Mouse (Mus musculus) G1E (cell line): ENCODE measurements around the gene Acot4.

Experiments used
- CTCF ChIP-seq: IDR thresholded peaks from 2 replicates; pipeline ENCODE4 v1.5.1; 2012; ENCODE audit warnings: low read depth, low read length, inconsistent platforms, mixed read lengths
- TAL1 ChIP-seq: conservative IDR thresholded peaks from 2 replicates; pipeline ENCODE4 v1.6.1; 2012; ENCODE audit warnings: low read depth, low read length, inconsistent platforms, mixed read lengths

DNA sequence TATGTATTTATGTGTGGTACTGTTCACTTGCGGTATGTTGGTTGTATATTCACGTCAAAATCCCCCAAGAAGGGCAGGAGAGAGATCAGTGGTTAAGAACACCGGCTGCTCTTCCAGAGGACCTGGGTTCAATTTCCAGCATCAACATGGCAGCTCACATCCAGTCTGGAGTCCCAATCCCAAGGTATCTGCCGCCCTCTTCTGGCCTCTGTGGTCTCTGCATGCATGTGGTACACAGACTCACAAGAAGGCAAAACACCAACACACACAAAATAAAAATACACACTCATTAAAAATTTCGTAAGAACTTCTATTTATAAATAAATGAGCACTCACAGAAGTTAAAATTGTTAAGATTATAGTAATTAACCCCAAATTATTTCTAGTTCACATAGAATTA is 25.0 kb downstream of the Acot4 start:
- TF ChIP-seq CTCF = no peak
- TF ChIP-seq TAL1 = no peak
